Mouse (Mus musculus) 416B (cell line): ENCODE results near the gene Slc39a7.
A peak's percentile ranks its signal among the peaks of the same experiment; 100 is the strongest.
"Not testable (repeated sequence)": the region's sequence is repeated elsewhere in the genome, so short reads cannot be mapped to it uniquely, and the experiment has no call there.

Experiments used
- DNase-seq: peaks from one replicate; pipeline ENCODE4 v3.0.0; 2011; ENCODE audit warnings: low read depth

Slc39a7 gene

GRCm38 (mm10) chr17:34029890-34030595 lies 1.4 kb downstream of the Slc39a7 start:
- no peak for DNase-seq

GRCm38 (mm10) chr17:34029150-34029889 lies 2.2 kb downstream of the Slc39a7 start:
- DNase-seq: no peak

GRCm38 (mm10) chr17:34028501-34029149 lies 2.9 kb downstream of the Slc39a7 start:
- no peak for DNase-seq

- DNase-seq: peak; percentile 88
Observed at GRCm38 (mm10) chr17:34027656-34028223, 3.7 kb downstream of the Slc39a7 start, which contains the start of gene H2-Ke6. Gene H2-Ke6, minus strand, starts transcription at chr17:34028060.

- peak; percentile 41 for DNase-seq
Observed at GRCm38 (mm10) chr17:34026917-34027655, 4.4 kb downstream of the Slc39a7 start.

GRCm38 (mm10) chr17:34026221-34026620 lies 5.3 kb downstream of the Slc39a7 start:
- no peak for DNase-seq

- no peak for DNase-seq
Observed at GRCm38 (mm10) chr17:34025756-34026151, 5.7 kb downstream of the Slc39a7 start.

- DNase-seq: peak; percentile 39
Observed at GRCm38 (mm10) chr17:34024861-34025755, 6.4 kb downstream of the Slc39a7 start.

- peak; percentile 63 for DNase-seq
Observed at GRCm38 (mm10) chr17:34024317-34024821, 7.1 kb downstream of the Slc39a7 start, which contains the start of gene Ring1. Gene Ring1, minus strand, starts transcription at chr17:34024680.

- no peak for DNase-seq
Observed at GRCm38 (mm10) chr17:34023678-34024077, 7.8 kb downstream of the Slc39a7 start.

GRCm38 (mm10) chr17:34022987-34023386 lies 8.5 kb downstream of the Slc39a7 start:
- DNase-seq: no peak

- DNase-seq: no peak
Observed at GRCm38 (mm10) chr17:34022414-34022783, 9.1 kb downstream of the Slc39a7 start.

GRCm38 (mm10) chr17:34021539-34022413 lies 9.7 kb downstream of the Slc39a7 start:
- no peak for DNase-seq

GRCm38 (mm10) chr17:34013436-34013835 lies 18.0 kb downstream of the Slc39a7 start:
- DNase-seq: no peak

GRCm38 (mm10) chr17:34010156-34010555 lies 21.3 kb downstream of the Slc39a7 start:
- no peak for DNase-seq

GRCm38 (mm10) chr17:34006570-34006969 lies 24.9 kb downstream of the Slc39a7 start:
- DNase-seq: no peak

GRCm38 (mm10) chr17:34003426-34003825 lies 28.1 kb downstream of the Slc39a7 start:
- DNase-seq: no peak

- DNase-seq: not testable (repeated sequence)
Observed at GRCm38 (mm10) chr17:34000796-34001195, 30.7 kb downstream of the Slc39a7 start.

GRCm38 (mm10) chr17:34000150-34000537 lies 31.3 kb downstream of the Slc39a7 start, which contains the start of gene H2-K1:
Gene H2-K1, minus strand, starts transcription at chr17:34000347.
- DNase-seq: peak; percentile 98
